Mouse (Mus musculus) lung, postnatal 0 days (tissue): ENCODE data around the gene Pard3b.

ENCODE experiments used
- CTCF ChIP-seq: IDR thresholded peaks from 2 replicates; pipeline ENCODE4 v1.5.1; 2016; ENCODE audit warnings: antibody characterized with exemption, mild to moderate bottlenecking
- EP300 ChIP-seq: IDR thresholded peaks from 2 replicates; pipeline ENCODE4 v1.6.1; 2016; ENCODE audit warnings: antibody characterized with exemption, mild to moderate bottlenecking, control low read depth

- TF ChIP-seq CTCF, result no peak
- TF ChIP-seq EP300, result no peak
Measured at GRCm38 (mm10) chr1:61756771-61757170, 118.1 kb downstream of the Pard3b start.
